Mouse (Mus musculus) hindbrain, embryonic 13.5 days (tissue): ENCODE data around the gene Msh3. TPM values are rescaled to one million over a fixed set of nuclear protein-coding genes. Genes with fewer than 3 reads are reported as not detected.

Source experiments
- ATAC-seq: fragments of 200-750 bp; cut with Nextera tagmentation; 2 replicates; pipeline ENCODE4 v1.8.0; 2017; ENCODE audit warnings: moderate TSS enrichment; ENCODE audit not compliant: low FRiP score
- H3K27ac ChIP-seq: fragments of 300-500 bp; sonication (generic); 2 replicates; pipeline ENCODE4 v1.5.1; 2015; ENCODE audit warnings: inconsistent platforms, mild to moderate bottlenecking, moderate library complexity
- H3K27me3 ChIP-seq: fragments of 300-500 bp; sonication (generic); 2 replicates; pipeline ENCODE4 v1.6.1; 2015; ENCODE audit warnings: mild to moderate bottlenecking, inconsistent platforms
- H3K36me3 ChIP-seq: fragments of 300-500 bp; sonication (generic); 2 replicates; pipeline ENCODE4 v1.6.1; 2015; ENCODE audit warnings: mild to moderate bottlenecking, inconsistent platforms
- H3K4me1 ChIP-seq: fragments of 300-500 bp; sonication (generic); replicated peaks from 2 replicates; pipeline ENCODE4 v1.6.1; 2015; ENCODE audit warnings: inconsistent platforms
- H3K4me2 ChIP-seq: fragments of 300-500 bp; sonication (generic); 2 replicates; pipeline ENCODE4 v1.6.1; 2015; ENCODE audit warnings: inconsistent platforms, mild to moderate bottlenecking, moderate library complexity
- H3K4me3 ChIP-seq: fragments of 300-500 bp; sonication (generic); 2 replicates; pipeline ENCODE4 v1.5.1; 2015; ENCODE audit warnings: mild to moderate bottlenecking, inconsistent platforms
- H3K9ac ChIP-seq: fragments of 300-500 bp; sonication (generic); 2 replicates; pipeline ENCODE4 v1.6.1; 2015; ENCODE audit warnings: mild to moderate bottlenecking, inconsistent platforms
- H3K9me3 ChIP-seq: fragments of 300-500 bp; sonication (generic); 2 replicates; pipeline ENCODE4 v1.6.1; 2016; ENCODE audit warnings: inconsistent platforms
- WGBS: fragments of 180-500 bp; shearing (Covaris S2); methylation state at CpG from one replicate; pipeline ENCODE4 v1.1.7; 2015; 5-methylcytosine and 5-hydroxymethylcytosine counted together
- polyA plus RNA-seq: library from polyadenylated mRNA; unstranded; fragments of >200 nt; fragmentation: Nextera tagmentation; extraction: Ambion mirVana; gene quantifications from 2 replicates; pipeline ENCODE4 v1.2.1, GENCODE M21; 2015

Gene Msh3
- polyA plus RNA-seq, 1 experiment from 2014 or later = 27.1 TPM

DNA sequence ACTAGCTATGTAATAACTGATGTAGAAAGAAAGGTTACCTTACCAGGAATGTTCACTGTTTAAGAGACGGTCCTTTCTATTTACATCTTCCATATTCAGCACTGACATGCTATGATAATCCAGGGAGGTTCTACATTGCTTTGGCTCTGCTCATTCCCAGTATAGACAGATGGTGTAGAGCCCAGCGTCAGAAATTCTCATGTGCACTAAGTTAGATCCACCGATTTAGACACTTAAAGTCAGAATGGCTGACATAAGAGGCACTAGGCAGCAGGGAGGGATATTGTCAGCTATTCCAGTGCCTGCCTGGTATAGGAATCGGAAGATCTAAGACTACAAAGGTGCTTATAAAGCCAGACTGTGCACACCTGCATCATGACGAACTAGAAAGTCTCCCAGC, 40.2 kb downstream of the Msh3 start:
- 94% methylated on average over 5 of the region's 5 CpGs for WGBS
- Histone ChIP-seq H3K4me1 (no peaks in the 10 kb centered on the region), H3K36me3 (peaks cover 29% of the 10 kb centered on the region), H3K9me3 (no peaks in the 10 kb centered on the region), H3K9ac (no peak overlapping the region), H3K27me3 (no peaks in the 10 kb centered on the region), H3K4me3 (no peak overlapping the region), H3K4me2 (no peak overlapping the region), H3K27ac (no peak overlapping the region)
- no peak for ATAC-seq

DNA sequence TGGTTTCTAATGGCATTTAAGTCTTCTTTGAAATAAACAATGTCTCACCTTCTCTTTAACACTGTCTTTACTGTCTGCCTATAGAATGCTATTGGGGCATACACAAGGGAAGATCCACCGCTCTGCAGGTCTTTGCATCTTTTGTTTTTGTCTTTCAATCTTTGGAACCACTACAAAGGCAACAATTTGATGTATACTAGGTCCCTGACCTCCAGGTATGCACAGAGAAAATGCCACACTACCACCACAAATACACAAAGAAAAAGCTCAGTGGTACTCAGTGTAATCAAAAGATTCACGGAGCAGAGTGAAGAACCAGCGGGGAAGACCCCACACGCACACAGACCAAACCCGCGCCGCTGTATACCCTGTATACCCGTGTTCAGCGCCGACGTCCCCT, 49.1 kb downstream of the Msh3 start, which contains the start of gene Gm20379:
Gene Gm20379 (plus strand): TSS at position 301 of the 400 bp plus-strand sequence.
- Histone ChIP-seq H3K9me3 (no peaks in the 10 kb centered on the region), H3K4me1 (no peaks in the 10 kb centered on the region), H3K4me3 (no peak within 1 kb of the TSS), H3K4me2 (no peak within 1 kb of the TSS), H3K9ac (no peak within 1 kb of the TSS), H3K27ac (no peak within 1 kb of the TSS), H3K36me3 (peaks cover 39% of the 10 kb centered on the region), H3K27me3 (no peaks in the 10 kb centered on the region)
- WGBS = 98% methylated on average over 11 of the region's 11 CpGs
- ATAC-seq = no peak

DNA sequence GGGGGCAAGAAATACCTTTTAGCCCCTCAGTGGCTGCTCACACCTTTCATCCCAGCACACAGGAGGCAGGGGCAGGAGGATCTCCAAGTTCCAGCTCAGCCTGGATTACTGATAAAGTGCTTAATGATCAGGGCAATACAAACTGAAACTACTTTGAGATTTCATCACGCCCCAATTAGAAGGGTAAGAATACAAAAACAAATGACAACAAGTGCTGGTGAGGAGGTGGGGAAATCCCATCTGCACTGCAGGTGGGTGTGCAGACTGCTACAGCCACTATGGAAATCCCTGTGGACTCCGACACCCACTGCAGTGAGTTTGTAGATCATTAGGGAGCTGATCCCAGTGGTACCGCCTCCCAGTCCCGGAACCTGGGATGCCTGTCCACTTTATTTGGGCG, 50.5 kb downstream of the Msh3 start:
- ATAC-seq = no peak
- no peak overlapping the region for H3K4me3 ChIP-seq
- H3K9ac ChIP-seq = no peak overlapping the region
- no peaks in the 10 kb centered on the region for H3K4me1 ChIP-seq
- H3K9me3 ChIP-seq = no peaks in the 10 kb centered on the region
- H3K27ac ChIP-seq = no peak overlapping the region
- H3K27me3 ChIP-seq = no peaks in the 10 kb centered on the region
- H3K4me2 ChIP-seq = no peak overlapping the region
- peaks cover 46% of the 10 kb centered on the region for H3K36me3 ChIP-seq
- 98% methylated on average over 5 of the region's 5 CpGs for WGBS

DNA sequence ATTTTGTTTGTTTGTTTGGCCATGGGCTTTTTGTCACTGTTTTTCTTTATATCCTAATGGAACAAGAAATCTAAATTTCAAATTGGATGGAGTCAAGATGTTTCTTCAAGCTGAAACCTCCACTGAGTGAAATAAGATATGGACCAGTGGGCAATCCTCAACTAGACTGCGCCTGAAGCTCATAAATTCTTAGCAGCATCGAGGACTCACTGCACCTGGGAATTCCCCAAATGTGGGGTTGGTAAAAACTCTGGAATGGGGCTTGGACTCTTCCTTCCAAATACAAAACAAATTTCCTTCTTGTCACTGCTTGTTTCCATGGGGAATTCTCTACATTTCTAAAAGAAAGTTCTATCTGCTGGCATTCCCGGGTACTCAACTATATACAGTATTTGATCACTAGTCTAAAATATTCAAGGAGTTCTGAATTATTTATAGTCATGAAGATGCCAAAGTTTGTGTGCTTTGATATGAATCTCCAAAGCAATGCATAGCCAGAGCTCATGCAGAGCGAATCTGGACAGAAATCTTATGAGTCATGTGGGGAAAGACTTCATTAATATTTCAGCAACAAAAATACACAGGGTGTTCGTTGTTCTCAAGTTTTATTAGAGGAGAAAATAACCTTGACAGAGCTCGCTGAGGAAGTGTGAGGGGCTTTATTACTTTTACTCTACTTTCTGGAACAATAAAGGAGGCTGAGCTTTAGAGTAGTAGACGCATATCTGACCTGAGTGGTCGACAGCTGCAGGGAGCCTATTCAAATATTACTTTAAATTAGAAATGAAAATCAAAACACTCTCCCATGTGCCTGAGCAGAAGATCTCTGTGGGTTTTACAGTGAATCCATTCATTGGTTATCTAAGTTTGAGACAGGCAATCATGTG, 51.5 kb downstream of the Msh3 start:
- H3K27ac ChIP-seq = no peak overlapping the region
- ATAC-seq = no peak

DNA sequence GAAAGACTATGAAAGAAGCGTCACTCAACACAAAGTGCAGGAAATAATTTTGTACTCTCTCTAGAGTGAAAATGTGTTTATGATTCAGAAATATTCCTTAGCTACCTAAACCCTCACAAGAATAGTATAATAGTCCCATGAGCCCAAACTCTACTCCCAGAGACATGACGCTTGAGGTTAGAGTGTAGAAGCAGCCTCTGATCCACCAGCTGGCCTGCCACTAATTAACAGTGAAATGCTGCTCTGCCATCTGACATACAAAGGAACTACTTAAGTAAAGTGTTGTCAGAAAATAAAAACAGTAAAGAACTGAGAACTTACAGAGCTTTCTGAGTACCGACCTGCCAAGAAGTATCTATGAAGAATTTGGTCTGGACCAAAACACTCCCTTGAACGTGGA, 52.3 kb downstream of the Msh3 start:
- WGBS = 91% methylated on average over 4 of the region's 4 CpGs

More for the DNA sequence above, 51.5 kb downstream of the Msh3 start:
- no peak overlapping the region for H3K9ac ChIP-seq
- no peaks in the 10 kb centered on the region for H3K9me3 ChIP-seq
- no peaks in the 10 kb centered on the region for H3K4me1 ChIP-seq
- peaks cover 42% of the 10 kb centered on the region for H3K36me3 ChIP-seq
- H3K4me2 ChIP-seq = no peak overlapping the region
- H3K4me3 ChIP-seq = no peak overlapping the region
- 83% methylated on average over 8 of the region's 8 CpGs for WGBS
- H3K27me3 ChIP-seq = no peaks in the 10 kb centered on the region

DNA sequence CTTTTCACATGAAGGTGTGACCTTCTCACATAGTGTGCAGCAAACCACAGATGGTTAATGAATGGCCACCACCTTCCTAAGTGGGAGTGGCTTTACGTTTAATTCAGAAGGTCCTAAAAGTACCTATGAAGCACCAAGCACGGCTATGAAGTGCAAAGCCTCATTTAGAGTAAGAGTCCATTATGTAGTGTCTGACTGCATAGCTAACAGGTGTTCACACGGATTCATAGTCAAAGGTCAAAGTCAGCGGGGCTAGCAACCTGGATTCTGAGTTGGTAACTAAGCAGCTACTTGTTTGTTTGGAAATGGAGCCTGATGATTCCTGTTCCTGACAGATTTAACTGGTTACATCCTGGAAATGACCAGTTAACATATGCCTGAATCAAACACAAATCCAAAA, 53.0 kb downstream of the Msh3 start:
- Histone ChIP-seq H3K27me3 (no peaks in the 10 kb centered on the region), H3K4me2 (no peak overlapping the region), H3K4me3 (no peak overlapping the region), H3K27ac (no peak overlapping the region), H3K36me3 (peaks cover 40% of the 10 kb centered on the region), H3K9me3 (no peaks in the 10 kb centered on the region), H3K4me1 (no peaks in the 10 kb centered on the region), H3K9ac (no peak overlapping the region)
- no peak for ATAC-seq
- 91% methylated on average over 4 of the region's 4 CpGs for WGBS

More for the DNA sequence above, 52.3 kb downstream of the Msh3 start:
- Histone ChIP-seq H3K27ac (no peak overlapping the region), H3K4me2 (no peak overlapping the region), H3K4me3 (no peak overlapping the region), H3K9ac (no peak overlapping the region), H3K36me3 (peaks cover 38% of the 10 kb centered on the region), H3K4me1 (no peaks in the 10 kb centered on the region), H3K27me3 (no peaks in the 10 kb centered on the region), H3K9me3 (no peaks in the 10 kb centered on the region)
- ATAC-seq = no peak

DNA sequence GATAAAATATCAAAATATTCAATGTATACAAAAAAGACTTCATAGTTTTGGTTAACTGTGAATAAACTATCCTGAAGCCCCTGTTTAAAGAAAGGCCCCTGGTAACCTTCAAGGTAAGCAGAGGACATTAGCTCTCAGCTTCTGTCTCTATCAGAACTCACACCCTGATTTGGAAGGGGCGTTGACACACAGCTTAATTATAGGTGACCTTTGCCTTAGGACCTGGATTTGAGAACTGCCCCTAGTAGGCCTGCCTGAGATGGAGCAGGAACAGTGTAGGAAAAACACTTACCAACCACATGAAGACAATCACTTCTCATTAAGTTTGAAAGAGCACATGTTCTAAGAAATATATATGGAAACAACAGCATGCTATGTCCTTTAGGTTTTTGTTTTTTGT, 55.3 kb downstream of the Msh3 start:
- Histone ChIP-seq H3K4me3 (no peak overlapping the region), H3K27me3 (no peaks in the 10 kb centered on the region), H3K4me2 (no peak overlapping the region), H3K36me3 (peaks cover 34% of the 10 kb centered on the region), H3K4me1 (no peaks in the 10 kb centered on the region), H3K9me3 (no peaks in the 10 kb centered on the region), H3K9ac (no peak overlapping the region), H3K27ac (no peak overlapping the region)
- 95% methylated on average over 1 of the region's 1 CpGs for WGBS
- no peak for ATAC-seq

DNA sequence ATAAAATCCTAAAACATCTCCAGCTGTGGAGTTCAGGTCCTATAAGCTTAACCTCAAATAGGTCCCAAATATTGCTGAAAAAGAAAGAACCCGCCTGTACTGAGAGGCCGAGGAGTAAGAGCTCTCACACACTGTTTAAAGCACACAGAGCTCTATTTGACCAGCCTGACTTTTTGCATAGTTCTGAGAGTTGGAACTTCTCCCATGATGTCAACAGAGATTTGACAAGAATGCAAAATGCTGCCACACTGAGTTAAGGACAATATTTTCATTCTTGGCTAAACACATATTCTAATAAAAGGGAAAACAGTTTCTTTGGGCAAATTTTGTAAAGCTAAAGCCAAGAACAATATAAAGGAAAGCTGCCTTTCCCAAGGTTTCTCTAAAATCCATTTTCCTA, 57.8 kb downstream of the Msh3 start:
- no peak overlapping the region for H3K4me2 ChIP-seq
- no peaks in the 10 kb centered on the region for H3K4me1 ChIP-seq
- no peak for ATAC-seq
- no peaks in the 10 kb centered on the region for H3K9me3 ChIP-seq
- peaks cover 31% of the 10 kb centered on the region for H3K36me3 ChIP-seq
- no peak overlapping the region for H3K27ac ChIP-seq
- H3K9ac ChIP-seq = no peak overlapping the region
- no peaks in the 10 kb centered on the region for H3K27me3 ChIP-seq
- no peak overlapping the region for H3K4me3 ChIP-seq
- WGBS = 89% methylated on average over 2 of the region's 2 CpGs

DNA sequence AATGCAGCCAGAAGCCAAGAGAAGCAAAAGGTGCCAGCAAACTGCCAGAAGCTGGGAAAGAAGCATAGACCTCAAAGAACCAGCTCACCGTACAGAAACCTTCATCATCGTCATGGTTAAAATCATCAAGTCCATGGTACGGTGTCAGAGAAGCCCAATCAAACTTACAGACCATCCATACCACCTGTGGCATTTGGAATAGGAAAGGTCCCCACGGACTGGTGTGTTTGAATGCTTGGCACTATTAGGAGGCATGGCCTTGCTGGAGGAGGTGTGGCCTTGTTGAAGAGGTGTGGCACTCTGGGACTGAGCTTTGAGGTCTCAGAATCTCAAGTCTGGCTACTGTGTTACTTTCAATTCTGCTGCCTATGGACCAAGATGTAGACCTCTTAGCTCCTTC, 58.3 kb downstream of the Msh3 start:
- Histone ChIP-seq H3K27ac (no peak overlapping the region), H3K9me3 (no peaks in the 10 kb centered on the region), H3K4me2 (no peak overlapping the region), H3K27me3 (no peaks in the 10 kb centered on the region), H3K4me3 (no peak overlapping the region), H3K36me3 (peaks cover 27% of the 10 kb centered on the region), H3K9ac (no peak overlapping the region), H3K4me1 (no peaks in the 10 kb centered on the region)
- WGBS = 96% methylated on average over 4 of the region's 4 CpGs
- ATAC-seq = no peak

DNA sequence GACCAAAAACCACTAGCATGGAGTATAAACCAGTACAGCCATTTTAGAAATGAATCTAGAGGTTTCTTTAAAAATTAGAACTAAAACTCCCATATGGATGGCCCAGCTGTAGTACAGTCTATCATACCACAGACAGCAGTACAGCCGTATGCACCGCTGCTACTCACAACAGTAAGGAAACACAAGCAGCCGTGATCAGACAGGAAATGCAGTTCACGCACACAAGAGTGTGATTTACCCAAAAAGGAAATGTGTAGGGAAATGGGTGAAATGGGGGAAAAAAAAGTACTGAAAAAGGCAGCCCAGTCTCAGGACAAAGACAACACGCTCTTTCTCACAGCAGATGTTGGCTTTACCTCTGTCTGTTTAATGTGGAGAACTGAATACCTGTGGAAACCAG, 60.9 kb downstream of the Msh3 start:
- Histone ChIP-seq H3K27me3 (no peaks in the 10 kb centered on the region), H3K9ac (no peak overlapping the region), H3K27ac (no peak overlapping the region), H3K4me3 (no peak overlapping the region), H3K4me1 (no peaks in the 10 kb centered on the region), H3K4me2 (no peak overlapping the region), H3K36me3 (peaks cover 27% of the 10 kb centered on the region), H3K9me3 (no peaks in the 10 kb centered on the region)
- 89% methylated on average over 5 of the region's 5 CpGs for WGBS
- no peak for ATAC-seq

DNA sequence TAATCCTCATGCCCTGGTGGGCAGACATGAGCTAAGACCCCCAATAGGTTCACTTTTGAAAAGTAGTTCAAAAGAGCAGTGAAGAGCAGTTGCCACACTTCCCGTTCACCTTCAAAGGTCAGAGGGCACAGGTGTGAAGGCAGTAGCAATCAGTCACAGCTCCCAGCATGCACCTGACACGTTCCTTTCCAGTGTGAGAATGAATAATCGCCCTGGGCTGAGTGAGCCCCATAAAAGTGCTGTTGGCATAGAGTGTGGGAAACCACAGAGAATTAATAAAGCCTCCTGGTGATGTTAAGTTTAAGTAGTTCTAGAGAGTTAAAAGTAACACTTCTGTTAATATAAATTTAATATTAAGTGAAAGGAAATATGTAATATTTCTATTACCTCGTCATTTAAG, 63.2 kb downstream of the Msh3 start:
- Histone ChIP-seq H3K9ac (no peak overlapping the region), H3K27me3 (no peaks in the 10 kb centered on the region), H3K36me3 (peaks cover 17% of the 10 kb centered on the region), H3K4me2 (no peak overlapping the region), H3K9me3 (no peaks in the 10 kb centered on the region), H3K27ac (no peak overlapping the region), H3K4me1 (no peaks in the 10 kb centered on the region), H3K4me3 (no peak overlapping the region)
- ATAC-seq = no peak
- 75% methylated on average over 4 of the region's 4 CpGs for WGBS

DNA sequence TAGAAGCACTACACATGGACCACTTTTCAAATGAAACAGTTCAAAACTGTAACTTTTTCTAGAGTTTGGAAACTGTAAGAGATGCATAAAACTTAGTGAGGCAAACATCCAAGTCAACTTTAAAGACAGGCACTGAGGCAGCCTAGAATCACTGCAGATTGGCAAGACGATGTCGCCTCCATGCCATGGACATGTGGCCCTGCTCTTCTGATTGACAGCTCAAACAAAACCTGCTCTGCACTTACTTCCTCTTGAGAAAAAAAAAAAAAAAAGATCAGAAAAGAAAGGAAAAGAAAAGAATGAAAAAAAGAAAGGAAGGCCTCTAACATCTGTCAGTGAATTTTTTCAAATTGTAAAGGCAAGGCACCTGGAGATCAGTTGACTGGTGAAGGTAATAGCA, 77.8 kb downstream of the Msh3 start:
- no peak overlapping the region for H3K27ac ChIP-seq
- WGBS = 93% methylated on average over 2 of the region's 2 CpGs
- ATAC-seq = no peak
- H3K4me3 ChIP-seq = no peak overlapping the region
- no peaks in the 10 kb centered on the region for H3K27me3 ChIP-seq
- no peak overlapping the region for H3K4me2 ChIP-seq
- H3K36me3 ChIP-seq = peaks cover 7% of the 10 kb centered on the region; the same call in 1 of the 2 replicates
- H3K9me3 ChIP-seq = no peaks in the 10 kb centered on the region
- no peak overlapping the region for H3K9ac ChIP-seq
- no peaks in the 10 kb centered on the region for H3K4me1 ChIP-seq

DNA sequence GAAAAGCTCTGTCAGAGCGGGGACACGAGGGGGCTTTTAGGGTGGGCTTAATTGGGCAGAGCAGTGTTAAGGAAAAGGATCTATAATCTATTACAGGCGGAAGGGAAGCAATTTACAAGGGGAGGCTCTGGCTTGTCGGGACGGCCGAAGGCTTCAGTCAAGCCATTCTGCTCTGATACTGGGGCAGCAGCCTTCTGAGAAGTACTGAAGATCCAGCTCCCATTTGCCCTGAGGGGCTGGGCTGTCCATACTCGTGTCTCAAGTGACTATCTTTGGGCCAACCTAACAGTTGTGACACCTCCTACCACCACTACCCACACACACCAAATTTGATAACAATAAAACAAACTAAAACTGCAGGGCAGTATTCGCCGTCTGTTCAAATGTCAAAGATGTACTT, 79.5 kb downstream of the Msh3 start:
- ATAC-seq = no peak
- Histone ChIP-seq H3K4me3 (no peak overlapping the region), H3K9ac (no peak overlapping the region), H3K4me2 (no peak overlapping the region), H3K27me3 (no peaks in the 10 kb centered on the region), H3K27ac (no peak overlapping the region), H3K4me1 (no peaks in the 10 kb centered on the region), H3K36me3 (no peaks in the 10 kb centered on the region), H3K9me3 (no peaks in the 10 kb centered on the region)
- WGBS = 95% methylated on average over 9 of the region's 9 CpGs
